Mouse (Mus musculus) brain, embryonic 18.5 days (tissue): ENCODE measurements at regions not wholly inside any gene's neighbourhood (a gene's known extent, or its start where the extent isn't known, plus 50 kb on each side); places are given as distances from the start of the nearest gene placed in this dataset.
"Not testable (repeated sequence)": the region's sequence is repeated elsewhere in the genome, so short reads cannot be mapped to it uniquely, and the experiment has no call there.

Source experiments
- DNase-seq: peaks from one replicate; pipeline ENCODE4 v3.0.0-alpha.2; 2012; ENCODE audit warnings: low read depth, low spot score

DNA sequence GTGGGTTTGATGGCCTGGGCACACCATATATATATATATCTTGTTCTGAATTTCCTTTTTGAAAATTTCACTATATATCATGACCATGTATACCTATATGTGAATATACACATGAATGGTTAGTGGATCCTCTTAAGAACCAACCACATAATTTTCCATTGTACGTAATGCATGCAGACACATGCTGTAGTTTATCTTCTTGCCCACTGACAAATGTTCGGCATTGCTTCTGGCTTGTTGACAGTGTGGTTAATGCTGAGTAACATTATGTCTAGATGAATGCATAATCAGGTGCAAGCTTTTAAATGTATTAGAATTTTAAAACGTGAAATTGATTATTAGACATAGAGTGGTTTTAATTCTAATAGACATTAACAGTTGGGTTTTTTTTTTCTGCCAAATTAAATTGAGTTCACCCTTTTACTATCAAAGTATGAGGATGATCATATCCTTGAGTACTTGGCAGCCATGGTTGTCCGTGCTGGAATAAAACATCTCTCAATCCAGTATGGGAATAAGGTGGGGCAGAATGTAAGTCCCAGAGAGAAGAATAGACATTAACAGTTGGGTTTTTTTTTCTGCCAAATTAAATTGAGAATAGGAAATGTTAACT lies 110.3 kb downstream of the A730009L09Rik start:
- no peak for DNase-seq

DNA sequence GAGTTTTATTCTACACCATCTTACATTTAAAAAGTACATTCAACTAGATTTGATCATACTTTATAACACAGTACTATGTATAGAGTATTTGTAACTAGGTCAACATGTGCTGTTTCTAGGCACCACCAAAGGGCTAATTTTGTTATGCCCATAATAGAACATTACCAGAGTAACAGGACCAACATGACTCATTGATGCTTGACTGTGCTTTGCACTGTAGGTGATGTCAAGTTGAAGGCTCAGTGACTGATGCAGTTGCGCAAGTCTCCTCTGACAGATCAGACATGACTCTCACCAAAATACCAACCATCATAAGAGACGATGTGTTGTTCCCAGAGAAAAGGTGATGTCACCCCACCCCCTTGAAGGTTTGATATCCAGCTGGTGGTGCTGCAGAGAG lies 108.5 kb downstream of the Mrpl39 start:
- DNase-seq: no peak

DNA sequence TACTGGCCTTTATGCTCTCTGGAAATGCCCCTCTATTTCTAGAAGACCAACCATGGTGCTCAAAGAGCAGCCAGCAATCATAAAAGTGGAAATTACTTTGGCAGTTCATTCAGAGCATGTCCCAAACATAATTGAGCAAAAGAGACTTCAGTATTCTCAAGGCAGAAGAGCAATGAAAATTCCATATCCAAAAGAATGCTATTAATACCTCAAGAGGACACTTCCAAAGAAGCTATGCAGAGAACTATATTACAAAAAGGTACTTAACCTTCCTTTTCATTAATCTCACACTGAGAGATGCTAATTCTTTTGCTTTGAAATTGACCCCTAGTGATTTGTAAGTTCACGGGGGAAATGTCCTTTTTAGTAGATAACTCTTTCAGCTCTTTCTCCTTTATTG lies 105.7 kb downstream of the Mrpl39 start:
- DNase-seq: no peak

DNA sequence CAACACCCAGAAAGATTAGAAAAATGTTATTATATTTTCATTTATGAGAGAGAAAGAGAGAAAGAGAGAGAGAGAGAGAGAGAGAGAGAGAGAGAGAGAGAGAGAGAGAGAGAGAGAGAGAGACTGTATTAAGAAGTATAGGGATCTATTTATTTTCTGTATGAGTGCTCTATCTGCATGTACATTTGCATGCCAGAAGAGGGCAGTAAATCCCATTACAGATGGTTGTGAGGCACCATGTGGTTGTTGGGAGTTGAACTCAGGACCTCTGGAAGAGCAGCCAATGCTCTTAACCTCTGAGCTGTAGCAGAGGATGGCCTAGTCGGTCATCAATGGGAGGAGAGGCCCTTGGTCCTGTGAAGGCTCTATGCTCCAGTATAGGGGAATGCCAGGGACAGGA lies 91.1 kb downstream of the Mrpl39 start:
- not testable (repeated sequence) for DNase-seq

DNA sequence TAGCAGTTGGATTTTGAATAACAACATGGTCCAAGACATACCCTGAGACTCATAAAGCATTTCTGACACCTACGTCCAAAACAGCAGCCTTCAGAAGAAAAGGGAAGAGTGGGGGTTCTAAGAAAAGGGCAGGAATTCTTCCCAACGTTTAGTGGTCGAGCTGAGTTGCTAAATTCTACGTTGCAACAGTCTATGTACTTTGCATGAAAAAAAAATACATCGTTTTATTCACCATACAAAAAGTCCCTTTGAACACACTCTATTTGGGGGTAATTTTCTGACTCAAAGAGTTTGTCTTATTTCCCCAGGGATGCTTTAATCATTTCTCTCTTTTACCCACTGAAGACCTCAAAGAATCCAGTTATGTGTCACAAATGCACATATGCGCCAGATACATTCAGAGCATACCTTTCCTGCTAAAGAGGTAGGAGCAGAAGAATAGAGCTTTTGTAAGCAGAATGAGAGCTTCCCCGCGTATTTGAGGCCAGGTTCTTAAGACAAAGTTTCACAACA lies 89.3 kb downstream of the Mrpl39 start:
- DNase-seq: no peak

DNA sequence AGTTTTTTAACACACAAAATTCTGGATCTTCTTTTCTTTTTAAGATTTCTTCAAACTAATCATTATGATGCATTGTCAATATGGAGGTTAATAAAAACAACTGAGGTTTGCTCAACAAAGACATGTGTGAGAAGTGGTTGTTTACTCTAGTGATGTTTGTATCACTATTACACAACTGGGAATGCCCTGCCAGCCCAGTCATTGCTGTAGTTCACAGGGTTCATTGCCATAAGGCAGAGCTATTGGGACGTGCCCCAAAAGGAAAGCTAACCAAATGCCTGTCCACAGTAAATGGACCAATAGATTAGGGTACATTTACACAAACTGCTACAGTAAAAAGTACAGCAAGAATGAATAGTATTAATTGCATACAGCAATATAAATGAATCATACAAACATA lies 84.9 kb downstream of the Mrpl39 start:
- no peak for DNase-seq

DNA sequence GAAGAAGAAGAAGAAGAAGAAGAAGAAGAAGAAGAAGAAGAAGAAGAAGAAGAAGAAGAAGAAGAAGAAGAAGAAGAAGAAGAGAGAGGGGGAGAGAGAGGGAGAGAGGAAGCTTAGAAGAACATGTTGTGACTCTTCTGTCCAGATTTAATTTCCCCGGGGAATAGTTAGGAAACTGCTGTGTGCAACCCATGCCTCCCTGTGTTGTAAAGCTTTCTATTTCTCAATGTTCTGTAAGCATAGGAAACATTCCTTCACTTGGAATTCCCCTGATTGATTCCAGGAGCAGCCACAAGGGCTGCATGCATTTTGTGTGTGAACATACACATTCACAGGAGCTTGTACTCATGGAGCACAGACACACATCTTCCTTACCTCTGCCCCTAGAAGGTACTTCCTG lies 81.7 kb downstream of the Mrpl39 start:
- DNase-seq: no peak

DNA sequence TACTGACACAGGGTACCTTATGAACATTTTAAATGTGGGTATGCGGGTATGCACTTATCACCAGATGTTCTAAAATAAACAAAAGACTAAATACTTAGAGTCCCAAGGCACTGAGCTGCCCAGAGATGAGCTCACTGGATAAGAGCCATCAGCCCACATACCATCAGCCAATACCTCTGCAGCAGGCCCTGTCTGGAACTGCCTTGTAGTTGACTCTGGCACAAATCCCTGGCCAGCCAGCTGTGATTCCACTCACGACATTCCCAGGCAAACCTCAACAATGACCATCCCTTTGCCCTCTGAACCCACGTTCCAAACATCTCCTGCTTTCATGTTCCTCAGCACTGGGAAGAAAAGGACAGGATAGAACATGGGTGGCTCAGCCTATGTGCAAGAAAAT lies 73.7 kb downstream of the Mrpl39 start:
- DNase-seq: no peak

DNA sequence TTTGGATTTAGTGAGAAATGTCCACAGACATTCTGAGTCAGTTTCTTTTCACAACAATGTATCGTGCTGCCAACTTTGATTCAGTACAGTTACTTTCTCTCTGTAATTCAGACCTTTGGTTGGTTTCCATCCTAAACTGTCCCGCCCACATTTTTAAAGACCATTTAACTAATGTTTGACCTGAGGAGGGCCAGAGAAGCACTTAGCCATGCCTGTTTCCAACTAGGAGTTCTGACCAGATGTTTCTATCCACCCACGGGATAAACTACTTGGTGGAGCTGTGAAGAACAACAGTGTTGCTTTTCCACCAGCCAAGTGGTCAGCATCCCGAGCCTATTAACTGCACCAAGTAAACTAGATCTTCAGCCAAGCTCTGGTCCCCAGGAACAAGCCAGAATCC lies 72.0 kb downstream of the Mrpl39 start:
- DNase-seq: no peak
